Mouse (Mus musculus): Measurements from ENCODE around the gene Gzmg.
"Not testable (repeated sequence)": the region's sequence is repeated elsewhere in the genome, so short reads cannot be mapped to it uniquely, and the experiment has no call there.

Gzmg gene

GRCm38 (mm10) chr14:56159479-56159878 lies at the start of gene Gzmg:
Gene Gzmg, minus strand, starts transcription at chr14:56159579.
- in situ Hi-C loops (cut with MboI, MseI) = loop anchor here (25.0 kb wide), 1 partner anchor 853 kb away; no protein-coding TSS in a partner anchor

DNA sequence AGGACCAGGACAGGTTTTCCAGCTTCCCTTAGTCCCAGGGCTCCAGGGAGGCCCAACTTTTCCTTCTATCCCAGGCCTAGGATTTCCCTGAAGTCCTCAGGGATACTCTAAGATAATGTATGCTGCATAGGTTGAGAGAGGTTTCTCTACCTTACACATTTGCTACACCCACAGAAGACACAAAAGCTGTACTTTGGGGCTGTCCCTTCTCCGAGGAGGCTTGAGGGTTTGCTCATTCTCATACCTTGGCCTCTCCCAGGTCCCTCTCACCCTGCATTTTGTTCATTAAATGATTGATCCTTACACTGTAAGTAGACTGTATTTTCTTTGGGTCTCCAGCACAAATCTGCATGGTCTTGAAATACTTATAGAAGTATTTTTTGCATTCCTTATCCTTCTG lies 46.2 kb upstream of the Gzmg start:
- in situ Hi-C loops (cut with MboI, MseI) = loop anchor here (5.0 kb wide), 2 partner anchors 102 to 152 kb away; no protein-coding TSS in a partner anchor

DNA sequence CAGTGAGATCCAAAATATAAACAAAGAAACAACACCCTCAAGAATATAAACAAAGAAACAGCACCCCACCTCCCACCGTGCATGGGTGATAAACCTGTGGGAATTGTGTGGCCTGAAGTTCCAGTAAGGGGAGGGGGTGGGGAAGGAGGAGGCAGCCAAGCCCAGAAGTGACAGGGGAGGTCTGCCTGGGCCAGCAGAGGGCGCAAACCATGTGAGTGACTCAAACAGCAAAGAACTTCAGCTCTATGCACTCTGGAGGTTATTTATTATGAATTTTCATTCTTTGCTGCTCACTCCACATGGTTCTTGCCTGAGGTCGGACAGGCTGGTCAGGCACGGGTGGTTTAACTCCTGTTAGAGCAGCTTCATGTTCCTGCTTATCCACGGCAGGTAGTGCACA lies 45.6 kb upstream of the Gzmg start:
- in situ Hi-C loops (cut with MboI, MseI) = loop anchor here (5.0 kb wide), 2 partner anchors 102 to 152 kb away; no protein-coding TSS in a partner anchor

DNA sequence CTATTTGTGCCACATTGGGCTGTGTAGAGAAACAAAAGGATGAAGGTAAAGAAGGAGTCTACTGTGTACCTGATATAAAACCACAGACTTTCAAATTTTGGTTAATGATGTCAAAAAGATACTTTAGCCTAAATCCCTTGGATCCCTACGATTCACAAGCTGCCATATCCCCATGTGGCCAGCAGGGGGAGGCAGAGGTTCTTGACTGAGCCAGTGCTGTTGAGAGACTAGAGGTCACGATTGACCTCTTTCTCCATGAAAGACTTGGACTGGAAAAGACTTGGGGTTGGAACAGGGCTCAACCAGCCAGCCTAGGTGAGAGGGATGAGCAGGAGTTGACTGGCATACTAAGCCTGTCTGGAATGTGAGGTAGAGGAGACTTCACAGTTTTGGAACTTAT lies 44.6 kb upstream of the Gzmg start:
- in situ Hi-C loops (cut with MboI, MseI) = no loop called here

GRCm38 (mm10) chr14:56186946-56187345 lies 27.6 kb upstream of the Gzmg start:
- in situ Hi-C loops (cut with MboI, MseI) = no loop called here

GRCm38 (mm10) chr14:56186521-56186920 lies 27.1 kb upstream of the Gzmg start:
- in situ Hi-C loops (cut with MboI, MseI) = no loop called here

DNA sequence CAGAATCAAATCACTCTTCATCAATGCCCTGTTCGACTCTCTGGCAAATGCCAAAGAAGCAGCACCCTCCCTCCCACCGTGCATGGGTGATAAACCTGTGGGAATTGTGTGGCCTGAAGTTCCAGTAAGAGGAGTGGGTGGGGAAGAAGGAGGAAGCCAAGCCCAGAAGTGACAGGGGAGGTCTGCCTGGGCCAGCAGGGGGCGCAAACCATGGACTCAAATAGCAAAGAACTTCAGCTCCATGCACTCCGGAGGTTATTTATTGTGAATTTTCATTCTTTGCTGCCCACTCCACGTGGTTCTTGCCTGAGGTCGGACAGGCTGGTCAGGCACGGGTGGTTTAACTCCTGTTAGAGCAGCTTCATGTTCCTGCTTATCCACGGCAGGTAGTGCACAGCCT lies 18.3 kb upstream of the Gzmg start:
- in situ Hi-C loops (cut with MboI, MseI) = not testable (repeated sequence)

DNA sequence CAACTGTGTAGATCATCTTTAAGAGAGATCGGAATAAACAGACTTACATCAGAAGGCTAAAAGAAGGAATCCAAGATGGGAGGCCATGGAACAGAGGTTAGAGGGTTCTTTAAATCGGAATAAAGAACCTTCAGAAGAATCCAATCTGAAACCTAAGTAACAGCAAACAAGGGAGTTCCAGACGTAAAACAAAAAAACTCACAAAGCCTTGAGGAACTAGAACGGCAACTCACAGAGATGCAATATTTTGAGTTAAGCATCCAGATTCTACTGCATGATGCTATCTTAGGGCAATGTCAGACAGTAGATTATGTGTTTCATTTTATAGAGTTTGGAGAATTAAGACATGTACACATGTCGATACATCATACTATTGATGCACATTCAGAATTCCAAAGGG lies 15.1 kb upstream of the Gzmg start, which contains the start of gene Gzmn:
TSS of gene Gzmn (minus strand) at position 101 of the 400 bp plus-strand sequence.
- in situ Hi-C loops (cut with MboI, MseI) = loop anchor here (25.0 kb wide), 1 partner anchor 838 kb away; no protein-coding TSS in a partner anchor

DNA sequence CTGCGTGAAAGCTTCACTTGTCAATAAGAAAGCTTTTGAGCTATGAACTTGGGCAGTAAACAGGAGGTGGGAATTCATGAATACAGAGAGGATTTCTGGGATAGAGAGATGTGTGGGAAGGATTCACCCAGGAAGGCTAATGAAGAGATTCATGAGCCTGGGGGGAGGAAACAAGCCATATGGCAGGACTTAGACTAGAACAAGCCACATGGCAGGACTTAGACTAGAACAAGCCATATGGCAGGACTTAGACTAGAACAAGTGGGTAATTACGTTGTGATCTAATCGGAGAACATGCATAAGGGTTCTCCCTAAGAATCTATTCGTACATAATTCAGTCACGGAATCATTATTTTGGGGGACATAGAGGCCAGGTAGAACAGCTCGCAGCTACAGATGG lies 14.0 kb upstream of the Gzmg start:
- in situ Hi-C loops (cut with MboI, MseI) = loop anchor here (25.0 kb wide), 1 partner anchor 839 kb away; no protein-coding TSS in a partner anchor

DNA sequence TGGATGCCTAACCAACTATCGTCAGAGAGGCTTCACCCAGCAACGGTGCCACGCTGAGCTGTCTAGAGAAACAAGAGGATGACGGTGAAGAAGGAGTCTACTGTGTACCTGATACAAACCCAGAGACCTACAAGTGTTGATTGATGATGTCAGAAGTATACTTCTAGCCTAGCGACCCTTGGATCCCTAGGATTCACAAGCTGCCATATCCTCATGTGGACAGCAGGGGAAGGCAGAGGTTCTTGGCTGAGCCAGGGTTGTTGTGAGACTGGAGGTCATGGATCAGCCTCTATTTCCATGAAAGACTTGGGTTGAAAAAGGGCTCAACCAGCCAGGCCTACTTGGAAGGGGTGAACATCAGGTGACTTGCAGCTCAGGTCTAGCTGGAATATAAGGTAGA lies 13.4 kb upstream of the Gzmg start:
- in situ Hi-C loops (cut with MboI, MseI) = loop anchor here (25.0 kb wide), 1 partner anchor 840 kb away; no protein-coding TSS in a partner anchor

DNA sequence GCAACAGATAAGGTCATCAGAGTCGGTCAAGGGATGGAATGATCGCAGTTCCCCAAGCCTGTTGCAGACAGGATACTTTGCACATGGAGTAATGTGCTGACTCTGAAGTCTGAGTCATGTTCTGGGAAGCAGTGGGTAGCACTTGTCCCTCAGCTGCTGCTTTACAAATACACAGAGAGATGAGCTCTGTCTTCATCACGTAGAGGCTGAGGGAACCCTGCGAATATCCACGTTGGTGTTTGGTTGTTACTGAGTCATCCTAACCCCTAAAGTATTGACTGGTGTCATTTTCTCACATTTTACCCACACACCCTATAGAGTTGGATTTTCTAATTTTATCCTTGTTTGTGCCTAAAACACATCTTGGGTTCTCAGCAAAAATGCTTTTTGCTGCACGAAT lies 8.6 kb upstream of the Gzmg start:
- in situ Hi-C loops (cut with MboI, MseI) = loop anchor here (25.0 kb wide), 1 partner anchor 844 kb away; no protein-coding TSS in a partner anchor

DNA sequence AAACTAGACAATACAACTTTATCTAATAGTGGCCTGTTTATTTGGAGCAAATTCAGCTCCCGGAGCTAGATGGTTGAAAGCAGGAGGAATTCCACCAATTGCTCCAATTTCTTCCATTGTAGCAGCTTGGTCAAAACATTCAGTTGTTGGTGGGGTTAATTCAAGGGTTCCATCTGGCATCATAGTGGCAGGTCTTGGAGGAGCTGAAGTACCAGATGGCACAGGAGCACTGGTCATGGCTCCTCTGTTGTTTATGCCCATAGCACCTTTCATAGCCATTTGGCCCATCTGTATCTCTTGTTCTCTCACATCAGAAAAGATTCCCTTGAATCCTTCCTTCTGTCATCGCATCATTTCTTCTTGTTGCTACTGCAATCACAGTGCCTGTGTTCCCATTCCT lies 2.7 kb upstream of the Gzmg start:
- in situ Hi-C loops (cut with MboI, MseI) = loop anchor here (25.0 kb wide), 1 partner anchor 850 kb away; no protein-coding TSS in a partner anchor

DNA sequence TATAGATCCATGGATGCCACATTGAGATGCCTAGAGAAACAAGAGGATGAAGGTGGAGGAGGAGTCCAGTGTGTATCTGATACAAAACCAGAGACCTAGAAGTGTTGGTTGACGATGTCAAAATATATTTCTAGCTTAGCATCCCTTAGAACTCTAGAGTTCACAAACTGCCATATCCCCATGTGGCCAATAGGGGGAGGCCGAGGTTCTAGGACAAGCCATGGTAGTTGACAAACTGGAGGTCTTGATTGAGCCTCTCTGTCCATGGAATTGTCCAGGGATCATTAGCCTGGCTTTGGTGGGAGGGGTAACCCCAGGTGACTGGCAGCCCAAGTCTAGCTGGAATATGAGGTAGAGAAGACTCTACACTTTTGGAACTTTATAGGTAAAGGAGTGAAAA lies 4.0 kb downstream of the Gzmg start:
- in situ Hi-C loops (cut with MboI, MseI) = loop anchor here (25.0 kb wide), 1 partner anchor 857 kb away; no protein-coding TSS in a partner anchor

DNA sequence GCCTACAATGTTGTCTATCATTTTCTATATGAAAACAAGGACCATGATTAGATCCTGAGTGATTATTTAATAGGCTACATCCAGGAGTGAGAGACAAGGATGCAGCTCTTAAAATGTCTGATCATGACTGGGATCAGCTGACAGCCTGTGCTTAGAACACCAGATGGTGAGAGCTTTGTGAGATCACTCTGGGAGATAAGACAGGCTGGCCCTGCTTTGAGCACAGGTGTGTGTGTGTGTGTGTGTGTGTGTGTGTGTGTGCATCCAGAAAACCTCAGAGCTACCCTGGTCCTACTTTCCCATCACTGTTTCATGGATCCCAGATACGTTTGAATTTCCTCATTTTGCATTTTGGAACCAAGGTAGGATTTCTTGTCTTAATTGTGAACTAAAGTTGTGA lies 25.7 kb downstream of the Gzmg start:
- in situ Hi-C loops (cut with MboI, MseI) = not testable (repeated sequence)

DNA sequence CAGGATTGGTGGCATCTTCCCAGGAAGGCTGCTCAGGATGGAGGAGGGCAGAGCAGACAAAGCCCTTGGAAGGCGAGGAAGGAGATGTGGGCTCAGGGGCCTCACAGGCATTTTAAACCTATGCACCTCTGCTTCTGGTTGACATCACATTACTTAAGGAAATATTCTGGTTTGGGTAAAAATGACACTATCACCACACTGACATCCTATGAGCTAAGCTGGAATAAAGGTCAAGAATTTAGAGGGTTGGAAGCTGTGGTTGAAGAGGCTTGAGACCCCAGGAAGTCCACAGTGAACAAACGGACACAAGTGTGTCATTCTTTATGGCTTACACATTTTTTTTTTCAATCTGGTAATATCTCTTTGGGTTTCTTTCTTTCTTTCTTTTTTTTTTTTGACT lies 26.9 kb downstream of the Gzmg start, which contains the start of gene Gzmd:
TSS of gene Gzmd (minus strand) at position 101 of the 400 bp plus-strand sequence.
- in situ Hi-C loops (cut with MboI, MseI) = not testable (repeated sequence)

- in situ Hi-C loops (cut with MboI, MseI) = no loop called here
These were observed 31.0 kb downstream of the Gzmg start for GRCm38 (mm10) chr14:56128341-56128740.

- in situ Hi-C loops (cut with MboI, MseI) = no loop called here
These were observed 35.9 kb downstream of the Gzmg start for GRCm38 (mm10) chr14:56123516-56123915.

- in situ Hi-C loops (cut with MboI, MseI) = no loop called here
These were observed 38.9 kb downstream of the Gzmg start, which contains the start of gene Gzme for GRCm38 (mm10) chr14:56120525-56120924. Gene Gzme, minus strand, starts transcription at chr14:56120625.

DNA sequence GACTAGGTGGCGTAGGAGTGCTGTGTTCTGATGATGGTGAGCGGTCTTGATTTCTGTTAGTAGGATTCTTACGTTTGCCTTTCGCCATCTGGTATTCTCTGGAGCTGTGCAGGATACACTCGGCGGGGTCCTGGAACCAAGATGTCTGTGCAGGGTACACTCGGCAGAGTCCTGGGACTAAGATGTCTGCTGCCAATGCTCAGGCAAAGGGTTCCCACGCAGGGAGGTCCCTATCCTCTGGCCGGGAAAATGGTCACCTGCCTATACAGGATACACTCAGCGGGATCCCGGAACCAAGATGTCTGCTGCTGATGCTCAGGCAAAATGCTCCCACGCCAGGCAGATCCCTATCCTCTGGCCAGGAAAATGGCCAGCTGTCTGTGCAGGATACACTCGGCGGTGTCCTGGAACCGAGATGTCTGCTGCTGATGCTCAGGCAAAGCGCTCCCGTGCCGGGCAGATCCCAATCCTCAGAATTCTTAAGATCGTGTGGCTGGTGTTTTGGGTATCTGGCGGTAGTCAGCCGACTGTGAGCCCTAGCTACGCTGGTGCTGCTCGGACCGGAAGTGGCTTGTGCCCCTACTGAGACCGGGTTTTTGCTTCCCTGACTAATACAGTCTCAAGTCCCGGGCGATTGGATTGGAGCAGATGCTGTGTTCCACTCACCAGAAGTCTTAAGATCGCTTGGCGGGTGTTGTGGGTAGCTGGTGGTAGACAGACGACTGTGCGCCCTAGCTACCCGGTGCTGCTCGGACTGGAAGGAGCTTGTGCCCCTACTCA lies 43.7 kb downstream of the Gzmg start:
- in situ Hi-C loops (cut with MboI, MseI) = not testable (repeated sequence)
